Mouse (Mus musculus) lung, adult 2 months (tissue): ENCODE data around the gene Adh7. TPM values are rescaled to one million over a fixed set of nuclear protein-coding genes. Genes with fewer than 3 reads are reported as not detected.

ENCODE experiments used
- DNase-seq: peaks from one replicate; pipeline ENCODE4 v3.0.0; 2022
- H3K4me1 ChIP-seq: fragments of 200-500 bp; 2 replicates; pipeline ENCODE4 v1.6.1; 2011; ENCODE audit warnings: low read length; ENCODE audit not compliant: control insufficient read depth, insufficient read depth
- H3K4me3 ChIP-seq: fragments of 200-500 bp; replicated peaks from 2 replicates; pipeline ENCODE3; 2011; ENCODE audit warnings: low read depth, mild to moderate bottlenecking, control low read depth, low read length; ENCODE audit errors: extremely low read depth
- CTCF ChIP-seq: fragments of 200-500 bp; IDR thresholded peaks from 2 replicates; pipeline ENCODE4 v1.5.1; 2011; ENCODE audit warnings: mild to moderate bottlenecking, low read length, control low read depth; ENCODE audit not compliant: insufficient read depth
- POLR2A ChIP-seq: fragments of 200-500 bp; IDR thresholded peaks from 2 replicates; pipeline ENCODE4 v1.6.1; 2011; ENCODE audit warnings: low read depth, mild to moderate bottlenecking, control low read depth, low read length, borderline replicate concordance; ENCODE audit errors: extremely low read depth
- WGBS: fragments of 180-500 bp; shearing (Covaris S2); methylation state at CpG from one replicate; pipeline ENCODE4 v1.1.7; 2018; 5-methylcytosine and 5-hydroxymethylcytosine counted together
- polyA plus RNA-seq: library from polyadenylated mRNA; depleted of rRNA; stranded (reverse); fragments of >200 nt; gene quantifications from 2 replicates; pipeline ENCODE4 v1.2.3, GENCODE M21; 2012

The Adh7 gene
- polyA plus RNA-seq, 1 experiment: 12.4 TPM

- H3K4me3 ChIP-seq: no peak overlapping the region
- H3K4me1 ChIP-seq: no peaks in the 10 kb centered on the region
- TF ChIP-seq POLR2A (no peak), CTCF (peak; percentile 64)
- DNase-seq: peak; percentile 29
- 47% methylated on average over 5 of the region's 5 CpGs for WGBS
These were observed 5.4 kb downstream of the Adh7 start for GRCm38 (mm10) chr3:138222952-138223351.

- Histone ChIP-seq H3K4me3 (no peak overlapping the region), H3K4me1 (no peaks in the 10 kb centered on the region)
- no peak for TF ChIP-seq POLR2A
- no peak for TF ChIP-seq CTCF
- 83% methylated on average over 13 of the region's 13 CpGs for WGBS
- DNase-seq: no peak
These were observed 6.9 kb downstream of the Adh7 start for GRCm38 (mm10) chr3:138224363-138224954.

- no peak for DNase-seq
- Histone ChIP-seq H3K4me1 (no peaks in the 10 kb centered on the region), H3K4me3 (no peak overlapping the region)
- TF ChIP-seq POLR2A (no peak), CTCF (no peak)
- WGBS: 71% methylated on average over 7 of the region's 7 CpGs
These were observed 7.8 kb downstream of the Adh7 start for GRCm38 (mm10) chr3:138225331-138225730.

GRCm38 (mm10) chr3:138225853-138226252 lies 8.3 kb downstream of the Adh7 start:
- Histone ChIP-seq H3K4me3 (no peak overlapping the region), H3K4me1 (no peaks in the 10 kb centered on the region)
- TF ChIP-seq CTCF (no peak), POLR2A (no peak)
- DNase-seq: no peak
- 55% methylated on average over 7 of the region's 7 CpGs for WGBS

- Histone ChIP-seq H3K4me3 (no peak overlapping the region), H3K4me1 (no peaks in the 10 kb centered on the region)
- TF ChIP-seq POLR2A: no peak
- TF ChIP-seq CTCF: no peak
- WGBS: 92% methylated on average over 6 of the region's 6 CpGs
- no peak for DNase-seq
These were observed 8.9 kb downstream of the Adh7 start for GRCm38 (mm10) chr3:138226476-138226875.

GRCm38 (mm10) chr3:138227082-138227481 lies 9.5 kb downstream of the Adh7 start:
- WGBS: 81% methylated on average over 2 of the region's 2 CpGs
- no peak for DNase-seq
- TF ChIP-seq CTCF (no peak), POLR2A (no peak)
- Histone ChIP-seq H3K4me1 (no peaks in the 10 kb centered on the region), H3K4me3 (no peak overlapping the region)

- 94% methylated on average over 8 of the region's 8 CpGs for whole genome bisulfite sequencing
- H3K4me1 ChIP-seq: no peaks in the 10 kb centered on the region
- TF ChIP-seq POLR2A: no peak
- DNase-seq: no peak
- no peak overlapping the region for H3K4me3 ChIP-seq
These were observed 10.2 kb downstream of the Adh7 start for GRCm38 (mm10) chr3:138227782-138228181.

GRCm38 (mm10) chr3:138229448-138229847 lies 11.9 kb downstream of the Adh7 start:
- TF ChIP-seq POLR2A (no peak), CTCF (no peak)
- DNase-seq: no peak
- Histone ChIP-seq H3K4me1 (no peaks in the 10 kb centered on the region), H3K4me3 (no peak overlapping the region)
- 71% methylated on average over 1 of the region's 1 CpGs for WGBS

GRCm38 (mm10) chr3:138230266-138230665 lies 12.7 kb downstream of the Adh7 start:
- no peak for DNase-seq
- Histone ChIP-seq H3K4me1 (no peaks in the 10 kb centered on the region), H3K4me3 (no peak overlapping the region)
- WGBS: 81% methylated on average over 3 of the region's 3 CpGs
- TF ChIP-seq POLR2A: no peak
- TF ChIP-seq CTCF: no peak

- TF ChIP-seq POLR2A (no peak), CTCF (no peak)
- no peaks in the 10 kb centered on the region for H3K4me1 ChIP-seq
- no peak overlapping the region for H3K4me3 ChIP-seq
- WGBS: 86% methylated on average over 2 of the region's 2 CpGs
- no peak for DNase-seq
These were observed 14.0 kb downstream of the Adh7 start for GRCm38 (mm10) chr3:138231531-138231930.

- Histone ChIP-seq H3K4me1 (no peaks in the 10 kb centered on the region), H3K4me3 (no peak overlapping the region)
- WGBS: 50% methylated on average over 11 of the region's 11 CpGs
- no peak for DNase-seq
- no peak for TF ChIP-seq POLR2A
- no peak for TF ChIP-seq CTCF
These were observed 19.1 kb downstream of the Adh7 start for GRCm38 (mm10) chr3:138236546-138237163.
